Mouse (Mus musculus) cerebellum, adult 9-11 months (tissue): ENCODE results near the gene Tspan9.

Experiments
- DNase-seq: peaks from one replicate; pipeline ENCODE4 v3.0.0; 2022

Tspan9 gene

DNA sequence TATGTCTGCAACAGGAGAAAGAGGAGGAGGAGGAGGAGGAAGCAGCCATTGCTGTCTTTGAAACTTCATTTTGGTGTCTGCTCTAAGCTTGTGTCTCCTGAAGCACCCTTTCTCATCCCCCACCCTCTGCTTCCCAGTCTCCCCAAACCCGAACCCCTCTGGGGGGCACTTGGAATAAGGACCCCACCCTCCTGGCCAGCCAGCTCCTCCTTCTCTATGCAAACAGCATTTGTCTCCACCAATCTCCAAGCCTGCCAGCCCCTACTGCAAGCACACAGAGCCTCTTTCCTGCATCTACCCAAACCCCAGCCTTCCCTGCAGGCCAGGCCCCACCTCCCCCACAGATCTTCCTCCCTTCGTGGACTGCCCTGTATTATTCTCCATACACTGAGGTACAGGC, 12.0 kb downstream of the Tspan9 start:
- no peak for DNase-seq

DNA sequence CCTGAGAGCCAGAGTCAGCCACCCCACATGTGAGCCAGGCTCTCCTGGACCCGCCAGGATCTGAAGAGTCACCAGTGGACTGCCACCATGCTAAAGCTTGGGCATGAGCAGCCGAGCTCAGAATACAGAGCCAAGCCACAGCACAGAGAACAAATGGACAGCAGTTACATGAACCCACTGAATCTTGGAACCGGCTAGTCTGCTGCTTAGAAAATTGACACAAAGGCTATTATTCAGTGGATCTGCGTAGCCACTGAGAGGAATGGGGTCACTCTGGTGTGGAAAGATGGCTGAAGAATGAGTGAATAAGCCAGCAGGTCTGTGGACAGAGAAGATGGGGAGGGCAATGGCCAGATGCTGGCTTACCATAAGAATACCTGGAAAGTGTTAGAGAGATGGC, 12.7 kb downstream of the Tspan9 start:
- no peak for DNase-seq

DNA sequence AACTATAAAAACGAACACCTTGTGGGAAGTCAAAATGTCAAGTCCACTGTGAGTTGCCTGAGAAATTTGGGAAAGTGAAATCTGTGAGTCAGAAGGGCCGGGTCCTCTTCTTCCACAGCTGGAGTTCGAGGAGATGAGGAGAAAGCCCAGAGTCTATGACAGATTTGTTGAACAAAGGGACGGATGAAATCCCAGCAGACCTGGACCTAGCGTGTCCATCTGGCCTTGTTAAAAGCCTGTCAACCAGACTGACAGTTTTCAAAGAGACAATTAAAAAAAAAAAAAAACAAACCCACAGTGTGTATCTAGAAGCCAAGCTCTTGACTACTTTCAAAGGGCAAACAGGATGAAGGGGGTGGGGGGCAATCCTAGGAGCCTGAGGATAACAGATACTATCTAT, 14.0 kb downstream of the Tspan9 start:
- no peak for DNase-seq

DNA sequence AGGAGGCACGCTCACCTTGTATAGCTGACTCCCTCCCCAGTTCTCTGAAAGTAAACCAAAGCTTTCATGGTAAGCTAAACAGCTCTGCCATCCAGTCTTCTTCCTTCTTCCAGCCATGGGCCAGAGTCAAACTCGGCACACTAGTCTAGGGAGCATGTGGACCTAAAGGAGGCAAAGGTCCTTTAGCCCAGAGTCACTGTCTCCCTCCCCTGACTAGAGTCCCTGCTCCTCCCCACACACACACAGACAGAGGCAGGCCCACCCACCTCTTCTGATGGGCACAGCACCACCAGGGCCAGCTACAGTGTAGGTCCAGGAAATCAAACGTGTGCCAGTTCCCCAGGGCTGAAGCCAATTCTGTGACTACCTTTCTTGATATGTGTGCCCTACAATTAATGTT, 16.1 kb downstream of the Tspan9 start:
- no peak for DNase-seq

DNA sequence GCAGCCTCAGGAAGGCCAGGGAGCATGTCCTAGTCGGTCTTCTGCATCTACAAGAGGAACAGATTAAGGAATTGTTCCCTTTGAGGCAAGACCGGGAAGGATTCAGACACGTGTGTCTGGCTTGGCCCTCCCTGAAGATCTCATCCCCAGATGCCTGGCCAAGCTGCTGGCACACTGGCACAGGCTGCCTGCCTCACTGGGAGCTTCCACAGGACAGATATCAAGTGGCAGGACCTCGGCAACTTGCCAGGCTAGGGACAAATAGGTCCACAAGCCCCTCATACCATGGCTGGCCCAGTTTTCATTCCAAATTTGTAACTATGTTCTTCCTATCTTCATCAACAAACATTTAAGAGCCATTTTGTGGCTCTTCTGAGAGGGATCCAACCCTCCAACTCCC, 16.5 kb downstream of the Tspan9 start:
- DNase-seq = no peak

DNA sequence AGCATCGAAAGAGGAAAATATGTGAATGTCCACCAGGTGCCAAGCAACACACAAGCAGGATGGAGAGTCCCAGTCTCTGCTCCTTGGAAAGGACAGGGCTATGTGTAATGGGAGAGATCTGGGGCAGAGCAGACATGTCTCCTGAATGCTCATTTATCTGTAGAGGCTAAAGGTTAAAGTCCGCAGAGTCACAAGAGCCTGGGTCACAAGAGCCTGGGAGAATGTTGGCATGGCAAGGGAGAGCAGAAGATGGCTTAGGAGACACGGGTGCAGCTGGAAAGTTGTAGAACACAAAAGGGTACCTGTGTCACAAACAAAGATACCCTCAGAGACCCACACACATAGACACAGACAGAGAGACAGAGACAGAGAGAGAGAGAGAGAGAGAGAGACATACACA, 17.9 kb downstream of the Tspan9 start:
- no peak for DNase-seq

DNA sequence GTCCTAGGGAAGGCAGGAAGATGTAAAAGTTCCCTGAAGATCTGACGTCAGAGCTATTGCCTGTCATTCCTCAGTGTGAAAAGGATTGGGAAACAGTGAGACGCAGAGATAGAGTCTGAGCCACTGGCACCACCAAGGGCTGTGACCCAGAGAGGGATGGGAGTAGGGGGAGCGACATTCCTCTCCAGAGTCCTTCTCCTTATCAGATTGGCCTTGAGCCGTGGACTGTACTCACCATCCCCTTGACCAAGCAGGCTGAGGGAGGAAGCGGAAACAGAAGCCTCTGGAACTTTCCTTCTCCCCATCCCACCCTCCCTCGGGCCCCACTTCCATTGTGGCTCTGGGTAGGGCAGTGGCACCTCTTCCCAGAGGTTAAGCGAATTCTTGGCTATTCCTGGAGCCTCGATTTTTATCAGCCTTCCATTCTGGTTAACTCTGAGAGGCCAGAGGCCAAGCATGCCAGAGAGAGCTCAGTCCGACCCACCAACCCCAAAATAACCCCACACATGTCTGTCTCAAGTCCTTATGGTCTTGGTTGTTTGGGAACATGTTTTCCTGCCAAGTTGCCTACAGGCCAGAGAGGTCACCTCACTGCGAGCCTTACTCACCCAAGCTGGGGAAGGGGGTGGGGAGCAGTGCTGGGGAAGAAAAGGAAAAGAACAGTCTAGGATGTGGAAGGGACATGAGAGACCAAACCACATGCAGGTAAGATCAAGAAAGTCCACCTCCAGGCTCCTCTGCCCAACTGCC, 19.0 kb downstream of the Tspan9 start:
- no peak for DNase-seq

DNA sequence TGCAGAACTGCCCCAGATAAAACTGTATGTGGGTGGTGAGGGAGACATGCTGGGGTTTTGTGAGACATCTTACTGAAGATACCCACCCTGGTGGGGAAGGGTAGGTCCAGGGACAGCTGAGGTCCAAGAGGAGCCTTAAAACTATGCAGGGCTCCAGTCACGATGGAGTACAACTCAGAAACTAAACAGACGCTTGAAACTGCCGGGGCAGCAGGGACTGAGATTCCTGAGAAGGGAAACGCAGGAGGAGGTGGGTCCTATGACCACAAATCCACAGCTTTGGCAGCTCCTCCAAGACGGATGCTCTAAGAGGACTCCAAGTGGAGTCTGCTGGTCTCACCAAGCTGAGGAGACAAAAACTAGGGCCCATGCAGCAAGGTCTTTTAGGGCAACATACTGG, 21.3 kb downstream of the Tspan9 start:
- no peak for DNase-seq

DNA sequence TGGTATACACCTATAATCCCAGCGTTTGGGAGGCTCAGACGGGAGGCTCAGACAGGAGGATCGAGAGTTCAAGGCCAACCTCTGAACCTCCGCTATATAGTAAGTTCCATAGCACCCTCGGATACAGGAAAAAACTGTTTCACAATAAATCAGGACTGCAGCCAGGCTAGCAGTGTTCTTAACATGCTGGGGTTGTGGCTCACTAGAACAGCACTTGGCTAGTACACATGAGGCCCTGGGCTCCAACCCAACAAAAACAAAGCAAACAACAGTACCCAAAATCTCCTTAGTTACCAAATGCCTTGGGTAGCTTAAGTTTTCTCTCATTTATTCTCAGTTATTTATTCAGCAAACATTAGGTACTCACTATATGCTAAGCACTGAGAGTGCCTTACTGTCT, 21.7 kb downstream of the Tspan9 start:
- no peak for DNase-seq

DNA sequence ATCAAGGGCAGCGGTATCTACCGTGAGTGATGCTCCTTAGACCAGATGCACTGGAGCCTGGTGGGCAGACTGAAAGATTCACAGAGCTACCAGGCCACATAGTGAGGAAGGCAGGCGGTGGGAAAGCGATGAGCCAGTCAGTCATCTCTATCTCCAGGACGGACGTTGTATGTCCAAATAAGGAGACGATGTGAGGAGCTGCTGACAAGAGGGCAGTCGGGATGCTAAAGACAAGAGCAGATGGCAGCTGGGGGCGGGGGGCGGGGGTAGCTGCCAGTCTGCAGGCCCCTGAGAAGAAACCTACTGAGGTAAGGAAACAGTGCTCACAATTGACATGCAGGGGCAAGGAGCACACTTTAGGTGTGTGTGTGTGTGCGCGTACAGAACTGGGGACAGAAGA, 22.6 kb downstream of the Tspan9 start:
- no peak for DNase-seq

DNA sequence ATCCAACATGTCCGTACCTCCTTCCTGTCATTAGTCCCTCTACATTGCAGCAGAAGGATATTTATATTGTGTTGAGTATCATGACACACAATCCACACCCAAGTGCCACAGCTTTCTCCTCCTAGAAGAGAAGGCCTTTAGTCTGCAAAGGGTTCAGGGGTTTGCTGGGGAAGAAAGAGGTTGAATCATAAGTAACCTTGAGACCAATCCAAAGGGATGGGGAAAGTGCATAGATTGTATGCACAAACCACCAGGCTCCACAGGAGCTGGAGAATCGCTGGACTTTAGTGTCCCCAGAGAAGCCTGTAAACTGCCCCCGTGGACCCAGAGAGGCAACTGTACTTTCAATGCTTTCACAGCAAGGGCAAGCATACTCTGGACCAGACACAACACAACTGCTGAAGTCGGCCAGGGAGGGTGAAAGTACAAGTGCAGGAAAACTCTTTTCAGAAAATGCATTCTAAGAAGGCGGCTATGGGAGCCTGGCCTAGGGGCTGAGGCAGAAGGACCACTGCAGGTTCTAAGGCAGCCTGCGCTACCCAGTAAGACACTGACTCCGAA, 24.6 kb downstream of the Tspan9 start:
- DNase-seq = no peak

DNA sequence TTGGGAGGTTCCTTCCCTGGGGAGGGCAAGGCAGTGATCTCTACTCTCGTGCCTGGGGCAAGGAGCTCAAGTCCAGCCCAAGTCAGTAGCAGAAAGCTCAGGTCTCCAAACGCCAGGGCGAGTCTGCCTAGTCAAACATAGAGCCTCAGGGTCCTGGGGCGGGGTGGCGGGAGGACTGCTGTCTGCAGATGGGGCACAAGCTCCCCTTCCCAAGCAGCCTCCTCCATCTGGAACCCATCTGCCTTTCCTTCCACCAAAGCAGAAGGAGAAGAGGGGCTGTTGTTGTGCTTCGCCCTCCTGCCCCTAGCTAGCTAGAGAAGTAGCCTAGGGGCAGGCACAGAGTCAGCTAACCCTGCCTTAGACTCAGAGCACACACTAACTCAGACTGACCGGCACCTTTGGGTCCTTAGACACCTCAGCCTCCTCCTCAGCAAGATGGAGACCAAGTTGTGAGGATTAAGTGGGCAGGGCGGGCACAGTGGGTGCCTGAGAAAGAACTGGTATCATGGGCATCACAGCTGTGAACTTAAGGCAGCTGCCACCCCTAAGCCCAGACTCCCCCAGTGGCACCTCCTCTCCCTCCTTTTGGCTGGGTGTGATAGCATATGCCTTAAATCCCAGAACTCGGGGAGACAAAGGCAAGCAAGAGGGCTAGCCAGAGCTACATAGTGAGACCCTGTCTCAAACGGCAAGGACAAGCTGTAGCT, 26.4 kb downstream of the Tspan9 start:
- DNase-seq = no peak

DNA sequence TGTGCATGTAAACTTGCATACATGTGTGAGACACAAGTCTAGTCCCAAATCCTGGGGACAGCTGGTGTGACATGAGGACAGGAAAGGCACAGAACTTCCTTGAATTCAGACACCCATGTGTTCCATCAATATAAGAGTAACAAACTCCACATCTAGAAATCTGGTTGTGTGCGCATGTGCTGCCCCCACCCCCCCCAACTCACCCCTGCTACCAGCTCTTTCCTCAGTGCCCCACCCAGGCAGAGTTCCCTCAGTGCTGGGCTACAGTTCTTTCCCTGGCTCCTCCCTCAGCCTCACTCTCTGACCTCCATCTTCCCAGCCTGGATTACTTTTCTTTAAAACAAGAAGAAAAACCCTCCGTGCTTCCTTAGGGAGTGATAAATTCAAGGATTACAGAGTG, 27.1 kb downstream of the Tspan9 start:
- DNase-seq = no peak

DNA sequence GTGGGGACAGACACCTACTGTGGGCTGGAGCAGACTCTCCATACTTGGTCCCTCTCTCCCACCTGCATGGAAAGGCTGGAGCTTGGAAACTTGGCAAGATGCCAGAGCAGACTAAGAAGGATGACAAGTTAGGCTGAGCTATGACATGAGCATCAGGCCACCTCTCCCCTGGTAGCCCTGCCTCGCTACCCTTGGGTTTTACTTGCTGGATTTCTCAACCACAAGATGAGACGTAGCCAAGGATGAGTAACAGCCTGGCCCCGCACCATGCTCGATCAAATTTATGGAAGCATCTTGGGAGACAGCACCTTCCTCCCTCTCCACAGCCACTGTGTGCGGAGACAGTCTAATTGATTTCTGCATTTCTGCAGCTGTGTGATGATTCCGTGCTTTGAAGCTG, 28.3 kb downstream of the Tspan9 start:
- DNase-seq = no peak

DNA sequence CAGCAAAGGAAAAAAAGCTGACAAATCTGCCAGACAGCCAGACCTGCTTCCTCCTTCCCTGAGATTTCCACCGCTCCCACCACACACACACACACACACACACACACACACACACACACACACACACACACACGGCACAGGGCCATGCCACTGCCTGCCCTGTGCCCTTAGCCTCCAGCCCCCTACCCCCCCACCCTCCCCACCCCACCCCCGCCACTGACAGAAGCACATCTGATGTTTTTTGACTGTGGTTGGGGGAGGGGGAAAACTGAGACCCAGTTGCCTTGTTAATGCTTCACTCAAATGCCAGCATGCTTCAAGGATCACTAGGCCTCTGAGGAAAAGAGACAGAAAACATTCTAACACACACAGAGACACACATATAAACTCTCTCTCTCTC, 30.8 kb downstream of the Tspan9 start:
- no peak for DNase-seq

DNA sequence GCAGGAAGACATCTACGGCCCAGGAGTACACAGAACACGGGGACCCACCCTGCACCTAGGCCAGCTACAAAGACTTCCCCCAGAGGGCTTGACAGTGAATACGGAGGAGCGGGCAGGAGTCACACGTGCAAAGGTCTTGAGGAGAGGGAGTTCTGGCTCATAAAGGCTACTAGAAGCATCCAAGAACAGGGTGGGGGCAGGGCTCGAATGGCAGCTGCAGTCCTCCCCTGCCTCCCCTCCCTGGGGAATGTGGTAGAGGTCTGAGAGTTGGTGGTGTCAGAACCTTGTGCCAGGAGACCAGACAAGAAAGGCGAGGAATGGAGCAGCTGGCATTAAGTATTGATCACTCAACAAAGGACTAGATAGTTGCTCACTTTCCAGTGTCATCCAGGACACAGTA, 31.6 kb downstream of the Tspan9 start:
- DNase-seq = no peak

DNA sequence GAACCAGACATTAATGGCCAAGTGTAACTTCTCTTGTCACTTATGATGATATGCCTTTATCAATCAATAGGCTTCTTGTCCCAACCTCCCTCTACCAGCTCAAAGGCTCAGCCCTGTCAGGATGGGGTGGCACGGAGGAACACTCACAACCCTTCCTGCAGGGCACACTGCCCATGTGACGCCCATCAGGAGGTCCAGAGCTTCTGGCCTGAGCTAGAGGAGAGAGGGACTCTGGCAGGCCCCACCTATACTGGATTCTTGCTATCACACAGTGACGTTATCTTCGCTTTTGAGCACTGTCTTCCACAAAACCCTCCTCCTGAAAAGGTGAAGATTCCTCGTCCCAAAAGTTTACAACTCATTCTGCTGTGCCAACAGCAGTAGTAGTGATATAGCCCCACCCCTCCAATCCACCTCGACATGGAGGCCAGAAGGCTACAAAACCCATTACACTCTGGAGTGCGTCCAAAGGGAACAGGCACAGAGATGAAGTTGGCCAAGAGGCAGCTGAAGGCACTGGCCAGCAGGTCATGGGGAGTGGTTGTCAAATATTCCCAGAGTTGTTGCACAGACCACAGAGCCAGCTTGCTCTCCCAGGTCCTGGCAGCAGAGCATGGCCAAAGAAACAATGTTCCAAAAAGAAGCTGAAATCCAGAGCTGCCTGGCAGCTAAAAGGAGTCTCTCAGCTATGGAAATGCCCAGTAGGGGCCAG, 34.9 kb downstream of the Tspan9 start:
- DNase-seq = peak; percentile 86

DNA sequence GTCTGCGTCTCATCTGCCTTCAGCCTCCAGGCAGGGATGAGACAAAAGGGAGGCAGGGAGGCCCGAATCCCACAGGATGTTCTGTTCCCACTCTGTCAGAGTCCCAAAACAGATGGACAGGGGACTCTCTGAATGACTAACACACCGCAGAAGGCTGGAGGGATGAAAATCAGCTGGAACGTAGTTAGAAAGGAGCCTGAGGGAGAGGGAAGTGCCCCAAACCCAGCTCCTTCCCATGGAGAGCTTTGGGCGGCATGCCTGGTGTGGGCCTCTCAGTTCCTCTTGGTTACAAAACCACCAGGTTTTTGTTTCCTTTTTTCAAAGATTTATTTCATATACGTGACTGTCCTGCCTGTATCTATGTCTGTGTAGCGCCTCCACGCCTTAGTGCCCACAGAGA, 35.7 kb downstream of the Tspan9 start:
- DNase-seq = no peak

DNA sequence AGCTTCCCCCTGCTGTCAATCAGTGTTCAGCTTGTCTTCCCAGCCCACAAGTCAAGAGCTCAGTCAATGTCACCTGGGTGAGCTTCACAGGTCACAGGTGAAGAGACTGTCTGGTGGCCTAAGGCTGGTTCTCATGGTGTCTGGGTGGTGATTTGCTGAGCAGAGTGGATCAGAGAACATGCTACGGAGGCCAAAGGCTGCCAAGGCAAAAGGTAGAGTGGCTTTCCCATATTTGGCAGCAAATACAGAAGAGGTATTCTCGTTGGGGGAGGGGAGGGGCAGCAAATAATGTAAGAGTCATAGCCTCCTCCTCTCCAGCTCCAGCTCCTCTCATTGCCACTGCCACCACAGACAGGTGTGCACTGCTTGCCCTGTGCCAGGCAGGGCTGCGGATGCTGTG, 37.2 kb downstream of the Tspan9 start:
- DNase-seq = no peak

DNA sequence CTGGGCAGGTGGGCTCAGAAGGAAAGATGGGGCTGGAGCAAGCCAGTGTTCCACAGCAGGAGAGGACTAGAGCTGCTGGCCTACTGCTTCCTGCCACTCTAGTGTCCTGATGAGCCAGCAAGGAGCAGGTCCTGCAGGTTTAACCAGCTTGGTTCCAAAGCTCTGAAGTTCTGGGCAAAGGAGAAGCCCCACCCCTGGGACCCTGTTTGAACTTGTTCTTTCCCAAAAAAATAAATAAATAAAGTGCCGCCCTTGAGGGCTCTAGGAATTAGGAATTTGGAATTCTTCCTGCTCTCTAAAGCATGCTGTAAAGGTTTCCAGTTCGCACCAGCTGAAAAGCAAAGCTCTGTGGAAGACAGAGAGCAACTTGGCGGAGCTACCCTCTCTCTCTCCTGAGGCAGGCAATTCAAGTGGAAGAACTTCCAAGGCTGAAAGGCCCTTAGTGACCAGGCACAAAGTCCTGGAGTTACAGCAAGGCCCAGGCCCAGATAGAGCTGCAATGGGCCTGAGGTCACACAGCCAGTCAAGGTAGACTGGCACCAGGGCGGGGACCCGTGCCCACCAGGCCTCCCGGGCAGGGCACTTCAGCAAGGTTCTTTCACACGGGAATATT, 38.6 kb downstream of the Tspan9 start:
- DNase-seq = no peak

DNA sequence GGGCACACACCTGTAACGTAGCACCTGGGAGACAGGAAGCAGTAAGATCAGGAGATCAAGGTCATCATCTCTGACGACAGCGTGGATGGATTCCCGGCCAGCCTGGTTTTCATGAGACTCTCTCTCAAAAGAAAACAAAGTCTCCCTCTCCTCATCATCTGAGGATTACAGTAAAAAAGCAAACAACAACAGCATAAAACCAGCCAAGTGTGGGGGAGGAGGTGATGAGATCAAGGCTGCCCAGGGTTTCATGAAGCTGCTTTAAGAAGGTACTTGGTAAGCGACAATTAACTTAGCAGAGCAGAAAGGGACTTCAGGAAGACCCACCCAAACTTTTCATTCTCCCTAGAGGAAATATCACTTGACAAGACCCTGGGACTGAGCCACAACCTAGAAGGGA, 39.5 kb downstream of the Tspan9 start:
- no peak for DNase-seq

DNA sequence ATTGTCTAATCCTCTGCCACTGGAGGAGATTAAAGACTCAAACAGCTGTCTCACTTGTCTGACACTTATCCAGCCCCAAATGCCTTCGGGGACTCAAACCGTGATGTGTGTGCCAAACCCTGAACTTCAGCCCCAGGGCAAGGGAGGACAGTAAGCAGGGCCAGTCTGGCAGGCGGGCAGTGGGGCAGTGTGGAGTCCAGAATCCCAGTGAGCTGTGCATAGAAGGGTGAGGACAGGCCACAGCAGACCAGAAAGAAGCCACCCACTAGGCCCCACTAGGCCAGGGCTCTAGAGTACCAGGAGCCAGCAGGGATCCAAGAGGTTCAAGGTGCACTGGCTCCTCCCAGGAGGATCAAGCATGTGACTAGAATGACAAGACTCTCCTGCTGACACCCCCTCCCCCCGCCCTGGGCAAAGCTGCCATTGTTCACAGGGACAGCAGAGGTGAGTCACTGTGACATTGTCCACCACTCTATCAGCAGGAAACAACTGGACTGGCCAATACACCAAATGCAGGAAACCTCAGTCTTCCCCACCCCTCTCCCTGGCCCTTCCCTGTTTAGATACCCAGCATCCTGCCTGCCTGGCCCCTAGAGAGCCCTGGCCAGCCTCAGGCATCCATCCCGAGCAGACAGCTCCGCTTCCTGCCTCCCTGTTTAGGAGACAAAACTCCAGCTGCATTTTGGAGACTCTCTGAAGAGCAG, 40.9 kb downstream of the Tspan9 start:
- no peak for DNase-seq

DNA sequence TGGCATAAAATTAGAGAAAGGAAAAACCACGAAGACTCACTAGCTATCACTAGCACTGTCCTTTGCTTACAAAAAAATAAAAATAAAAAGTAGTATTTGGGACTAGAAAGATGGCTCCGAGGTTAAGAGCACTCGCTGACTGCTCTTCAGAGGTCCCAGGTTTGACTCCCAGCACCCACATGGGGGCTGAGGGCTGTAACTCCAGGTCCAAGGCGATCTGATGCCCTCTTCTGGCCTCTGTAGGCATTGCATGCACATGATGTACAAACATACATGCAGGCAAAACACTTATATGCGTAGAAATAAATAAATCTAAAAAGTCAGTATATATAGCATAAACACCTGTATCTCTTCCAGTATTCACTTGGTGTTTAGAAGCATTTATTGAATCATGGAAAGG, 43.5 kb downstream of the Tspan9 start:
- DNase-seq = no peak
